Mouse (Mus musculus) adrenal gland, adult 8-10 months (tissue): ENCODE measurements around the gene Prrc2b. TPM values are rescaled to one million over a fixed set of nuclear protein-coding genes. Genes with fewer than 3 reads are reported as not detected.

Experiments
- DNase-seq: peaks from one replicate; pipeline ENCODE4 v3.0.0; 2022
- total RNA-seq, 4 experiments: library from RNA; stranded (reverse); gene quantifications; 2 replicates each; pipeline ENCODE4 v1.2.4; 2022

Prrc2b gene
- total RNA-seq, 4 experiments from 2014 or later, result 140 to 182 (median 166) TPM

GRCm38 (mm10) chr2:32162646-32163045 lies 11.8 kb downstream of the Prrc2b start:
- DNase-seq, result no peak

GRCm38 (mm10) chr2:32163057-32163456 lies 12.2 kb downstream of the Prrc2b start:
- no peak for DNase-seq

- DNase-seq, result no peak
Observed at GRCm38 (mm10) chr2:32164503-32164902, 13.6 kb downstream of the Prrc2b start.

- DNase-seq, result no peak
Observed at GRCm38 (mm10) chr2:32165040-32165800, 14.3 kb downstream of the Prrc2b start.

GRCm38 (mm10) chr2:32166581-32166980 lies 15.7 kb downstream of the Prrc2b start:
- no peak for DNase-seq

- DNase-seq, result no peak
Observed at GRCm38 (mm10) chr2:32167034-32167770, 16.3 kb downstream of the Prrc2b start.

- peak; percentile 61 for DNase-seq
Observed at GRCm38 (mm10) chr2:32167819-32168218, 16.9 kb downstream of the Prrc2b start.

GRCm38 (mm10) chr2:32169292-32169691 lies 18.4 kb downstream of the Prrc2b start:
- no peak for DNase-seq

- no peak for DNase-seq
Observed at GRCm38 (mm10) chr2:32170010-32170409, 19.1 kb downstream of the Prrc2b start.

GRCm38 (mm10) chr2:32171658-32172433 lies 21.0 kb downstream of the Prrc2b start:
- no peak for DNase-seq

GRCm38 (mm10) chr2:32174170-32174741 lies 23.4 kb downstream of the Prrc2b start:
- peak; percentile 61 for DNase-seq

GRCm38 (mm10) chr2:32175051-32175466 lies 24.2 kb downstream of the Prrc2b start:
- no peak for DNase-seq

GRCm38 (mm10) chr2:32175508-32175907 lies 24.6 kb downstream of the Prrc2b start:
- no peak for DNase-seq

- DNase-seq, result no peak
Observed at GRCm38 (mm10) chr2:32176848-32177247, 26.0 kb downstream of the Prrc2b start.

- DNase-seq, result no peak
Observed at GRCm38 (mm10) chr2:32177397-32178060, 26.6 kb downstream of the Prrc2b start.

GRCm38 (mm10) chr2:32179363-32179762 lies 28.5 kb downstream of the Prrc2b start:
- no peak for DNase-seq

GRCm38 (mm10) chr2:32180127-32180526 lies 29.2 kb downstream of the Prrc2b start:
- no peak for DNase-seq

GRCm38 (mm10) chr2:32181364-32181763 lies 30.5 kb downstream of the Prrc2b start:
- DNase-seq, result no peak

GRCm38 (mm10) chr2:32182119-32182518 lies 31.2 kb downstream of the Prrc2b start:
- DNase-seq, result no peak

GRCm38 (mm10) chr2:32182676-32183296 lies 31.9 kb downstream of the Prrc2b start:
- DNase-seq, result no peak

- no peak for DNase-seq
Observed at GRCm38 (mm10) chr2:32187019-32187551, 36.2 kb downstream of the Prrc2b start.
